In genomic region chr17:78942579-78942978, GRCm38 (mm10) we compare ENCODE assay signal across 29 mouse cellular contexts. TPM values are rescaled to one million over a fixed set of nuclear protein-coding genes. Genes with fewer than 3 reads are reported as not detected.
DNase-seq lines count a peak whose midpoint lies in the region; ATAC-seq lines count a peak whose summit lies in the region.
"Had no signal": no experiment of that assay in that cellular context is flagged by ENCODE, and none has a peak within 500 bp of the region (broad histone marks: within the 10 kb centered on the region; RNA-seq: fewer than 3 reads in every experiment).

No protein-coding gene starts in this region.

- no peak overlapping the region for H3K4me3 ChIP-seq in kidney, embryonic 14.5 days (ENCODE audit: low read length)
- no peak overlapping the region for H3K4me3 ChIP-seq in kidney, embryonic 15.5 days (replicated peaks)
- H3K4me3 ChIP-seq in midbrain, embryonic 15.5 days, result no peak overlapping the region
- H3K4me3 ChIP-seq: embryonic facial prominence, embryonic 13.5 days; embryonic facial prominence, embryonic 15.5 days; erythroblast, embryonic 14.5 days; forebrain, embryonic 10.5 days; forebrain, embryonic 12.5 days had no signal

- no peak overlapping the region for H3K4me2 ChIP-seq in kidney, embryonic 14.5 days (replicated peaks; ENCODE audit: low read depth, low read length)
- no peak overlapping the region for H3K4me2 ChIP-seq in kidney, embryonic 15.5 days
- no peak overlapping the region for H3K4me2 ChIP-seq in midbrain, embryonic 15.5 days
- H3K4me2 ChIP-seq: embryonic facial prominence, embryonic 13.5 days; embryonic facial prominence, embryonic 15.5 days; forebrain, embryonic 12.5 days had no signal

- no peaks in the 10 kb centered on the region for H3K27me3 ChIP-seq in kidney, embryonic 14.5 days (ENCODE audit: control insufficient read depth, insufficient read depth, low read length)
- no peaks in the 10 kb centered on the region for H3K27me3 ChIP-seq in kidney, embryonic 15.5 days
- no peaks in the 10 kb centered on the region for H3K27me3 ChIP-seq in midbrain, embryonic 15.5 days (replicated peaks)
- H3K27me3 ChIP-seq: embryonic facial prominence, embryonic 13.5 days; embryonic facial prominence, embryonic 15.5 days; forebrain, embryonic 12.5 days; Patski had no signal

- WGBS in kidney, embryonic 14.5 days, result 37% methylated on average over 11 of the region's 11 CpGs
- 38% methylated on average over 11 of the region's 11 CpGs for WGBS in kidney, embryonic 15.5 days
- WGBS in midbrain, embryonic 15.5 days, result 56% methylated on average over 11 of the region's 11 CpGs

- H3K9me3 ChIP-seq in kidney, embryonic 14.5 days (ENCODE audit: control insufficient read depth, low read length), result no peaks in the 10 kb centered on the region
- no peaks in the 10 kb centered on the region for H3K9me3 ChIP-seq in kidney, embryonic 15.5 days (replicated peaks)
- H3K9me3 ChIP-seq in midbrain, embryonic 15.5 days, result no peaks in the 10 kb centered on the region
- H3K9me3 ChIP-seq: embryonic facial prominence, embryonic 13.5 days; embryonic facial prominence, embryonic 15.5 days; forebrain, embryonic 10.5 days; forebrain, embryonic 12.5 days; G1E had no signal

- H3K9ac ChIP-seq in kidney, embryonic 14.5 days (ENCODE audit: low read depth, low read length), result no peak overlapping the region
- no peak overlapping the region for H3K9ac ChIP-seq in kidney, embryonic 15.5 days
- no peak overlapping the region for H3K9ac ChIP-seq in midbrain, embryonic 15.5 days
- H3K9ac ChIP-seq: embryonic facial prominence, embryonic 13.5 days; embryonic facial prominence, embryonic 15.5 days; forebrain, embryonic 12.5 days had no signal

- H3K4me1 ChIP-seq in kidney, embryonic 14.5 days (ENCODE audit: control insufficient read depth, insufficient read depth, low read length), result no peaks in the 10 kb centered on the region
- peaks cover 6% of the 10 kb centered on the region for H3K4me1 ChIP-seq in kidney, embryonic 15.5 days
- H3K4me1 ChIP-seq in midbrain, embryonic 15.5 days, result peaks cover 6% of the 10 kb centered on the region

- no peak overlapping the region for H3K27ac ChIP-seq in kidney, embryonic 14.5 days (ENCODE audit: low read depth, low read length)
- H3K27ac ChIP-seq in kidney, embryonic 15.5 days, result no peak overlapping the region
- no peak overlapping the region for H3K27ac ChIP-seq in midbrain, embryonic 15.5 days
- H3K27ac ChIP-seq: embryonic facial prominence, embryonic 13.5 days; embryonic facial prominence, embryonic 15.5 days; forebrain, embryonic 10.5 days; forebrain, embryonic 12.5 days had no signal

- peak; percentile 9 for DNase-seq in embryo, embryonic 11 days
- no peak for DNase-seq in embryo, embryonic 9.5 days (ENCODE audit: extremely low spot score)
- DNase-seq in ES-CJ7 (ENCODE audit: low read depth, low spot score) (peak; percentile 19), R1 (ENCODE audit: low read depth, low spot score) (peak; percentile 68)
- DNase-seq in adrenal gland, adult 8-10 months, result no peak
- DNase-seq: adrenal gland, postnatal 10 days; adrenal gland, postnatal 25 days; cerebellum, adult 11 months; cerebellum, adult 18-20 months; cerebellum, adult 8-10 months; cerebellum, adult 9-11 months; cerebellum, postnatal 14 days; cerebellum, postnatal 36 days had no signal

- peaks cover 28% of the 10 kb centered on the region for H3K36me3 ChIP-seq in kidney, embryonic 14.5 days (ENCODE audit: control insufficient read depth, insufficient read depth, low read length)
- peaks cover 54% of the 10 kb centered on the region for H3K36me3 ChIP-seq in kidney, embryonic 15.5 days
- peaks cover 21% of the 10 kb centered on the region for H3K36me3 ChIP-seq in midbrain, embryonic 15.5 days (replicated peaks)

- peak; percentile 57; the same call in 1 of the 2 replicates for ATAC-seq in kidney, embryonic 14.5 days (ENCODE audit: low FRiP score, low TSS enrichment)
- no peak; the same call in 1 of the 2 replicates for ATAC-seq in kidney, embryonic 15.5 days (replicated peaks; ENCODE audit: low FRiP score)
- ATAC-seq in midbrain, embryonic 15.5 days (replicated peaks), result no peak
- ATAC-seq: activated CD4-positive, CD25-positive, alpha-beta regulatory T cell, adult 4 months; forebrain, embryonic 14.5 days; forebrain, embryonic 16.5 days; Patski had no signal

RNA-seq across cellular contexts. Expression of gene Ndufaf7, which starts 5.6 kb away (rescaled TPM):
- 45.4 and 63.2 TPM in 2 replicates for polyA plus RNA-seq in kidney, embryonic 14.5 days (2014; fragmentation: Nextera tagmentation; extraction: Ambion mirVana)
- polyA plus RNA-seq in kidney, embryonic 15.5 days (2015; fragmentation: Nextera tagmentation; extraction: Ambion mirVana), result 57.9 and 62.3 TPM in 2 replicates
- 62.3 and 69.6 TPM in 2 replicates for polyA plus RNA-seq in midbrain, embryonic 15.5 days (2015; fragmentation: Nextera tagmentation; extraction: Ambion mirVana)
- total RNA-seq in adrenal gland, adult 8-10 months (2022), result 10 to 100 TPM; 39.9 to 51.8 (median 49.1) TPM

RNA-seq across cellular contexts. Expression of gene Cebpz, which starts 5.7 kb away (rescaled TPM):
- polyA plus RNA-seq in kidney, embryonic 14.5 days (2014; fragmentation: Nextera tagmentation; extraction: Ambion mirVana), result 58.7 and 64.8 TPM in 2 replicates
- 66.4 and 66.6 TPM in 2 replicates for polyA plus RNA-seq in kidney, embryonic 15.5 days (2015; fragmentation: Nextera tagmentation; extraction: Ambion mirVana)
- polyA plus RNA-seq in midbrain, embryonic 15.5 days (2015; fragmentation: Nextera tagmentation; extraction: Ambion mirVana), result 39.2 and 42.3 TPM in 2 replicates
- 10 to 100 TPM; 43.0 to 49.1 (median 44.5) TPM for total RNA-seq in adrenal gland, adult 8-10 months (2022)

RNA-seq across cellular contexts. Expression of gene Cebpzos, which starts 26.3 kb away (rescaled TPM):
- polyA plus RNA-seq in kidney, embryonic 14.5 days (2014; fragmentation: Nextera tagmentation; extraction: Ambion mirVana), result 108 and 133 TPM in 2 replicates
- polyA plus RNA-seq in kidney, embryonic 15.5 days (2015; fragmentation: Nextera tagmentation; extraction: Ambion mirVana), result 98.7 and 111 TPM in 2 replicates
- polyA plus RNA-seq in midbrain, embryonic 15.5 days (2015; fragmentation: Nextera tagmentation; extraction: Ambion mirVana), result 103 TPM in 2 replicates
- total RNA-seq in adrenal gland, adult 8-10 months (2022), result 10 to 100 TPM; 35.3 to 40.9 (median 38.1) TPM
- polyA plus RNA-seq: erythroblast, embryonic 14.5 days had no signal

RNA-seq across cellular contexts. Expression of gene Sult6b1, which starts 35.8 kb away (rescaled TPM):
- 0.19 and 0.20 TPM in 2 replicates for polyA plus RNA-seq in kidney, embryonic 14.5 days (2014; fragmentation: Nextera tagmentation; extraction: Ambion mirVana)
- 0.10 TPM in 1 of 2 replicates, not detected in the other for polyA plus RNA-seq in kidney, embryonic 15.5 days (2015; fragmentation: Nextera tagmentation; extraction: Ambion mirVana)
- polyA plus RNA-seq in midbrain, embryonic 15.5 days (2015; fragmentation: Nextera tagmentation; extraction: Ambion mirVana), result 0.14 and 0.32 TPM in 2 replicates
- total RNA-seq in adrenal gland, adult 8-10 months (2022), result under 1 TPM in 1 of 4 experiments, not detected in 3; 0.40 TPM
- total RNA-seq: adrenal gland, adult 18-20 months; common myeloid progenitor, adult 5-6 weeks had no signal
- polyA plus RNA-seq: brain, embryonic 14.5 days; erythroblast, embryonic 14.5 days; forebrain, embryonic 10.5 days; forebrain, embryonic 12.5 days; forebrain, embryonic 16.5 days; G1E had no signal

Comparison
In these comparisons a context has a peak if more than half of its experiments do, and no peak if none do; other contexts are left out.
1. DNase-seq: peak in embryo, embryonic 11 days (single experiment), ES-CJ7 (single experiment) and R1 (single experiment); none in embryo, embryonic 9.5 days (single experiment) and adrenal gland, adult 8-10 months (single experiment).